Mouse (Mus musculus): Measurements from ENCODE around the gene Ift80. TPM values are rescaled to one million over a fixed set of nuclear protein-coding genes. Genes with fewer than 3 reads are reported as not detected.

Ift80 gene
- total and polyA plus RNA-seq, 3 experiments: 10.8 to 13.8 (median 11.5) TPM

DNA sequence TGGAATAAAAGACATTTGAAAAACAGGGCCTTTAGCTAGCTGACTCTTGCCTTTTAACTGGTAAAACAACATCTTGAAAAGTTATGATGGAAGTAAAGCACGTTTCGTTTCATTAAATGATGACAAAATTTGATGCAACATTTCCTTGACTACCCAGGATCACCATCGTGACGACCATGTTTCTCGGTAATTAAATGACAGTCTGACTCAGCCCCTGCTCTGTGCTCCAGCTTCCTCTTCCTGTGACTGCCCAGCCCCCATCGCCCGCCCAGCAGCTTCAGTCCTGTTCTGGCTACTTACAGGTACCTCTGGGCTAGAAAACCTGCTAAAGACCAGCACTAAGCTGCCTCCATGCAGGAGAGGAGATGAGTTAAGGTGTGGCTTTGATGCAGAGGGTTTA, 70.1 kb downstream of the Ift80 start:
- Histone ChIP-seq H3K27me3 (replicated peaks) (no peaks in the 10 kb centered on the region), H3K9ac (ENCODE audit: insufficient read depth, low read depth) (no peak overlapping the region), H3K4me2 (ENCODE audit: insufficient read depth, low read depth, poor library complexity, severe bottlenecking) (no peak overlapping the region), H3K4me3 (replicated peaks in 1 of 3; ENCODE audit: low read depth in 2 of 3, low read length in 2 of 3, poor library complexity in 1 of 3) (no peak overlapping the region), H3K79me2 (replicated peaks; ENCODE audit: control insufficient read depth, extremely low read depth, insufficient read depth, poor library complexity, severe bottlenecking) (no peaks in the 10 kb centered on the region), H3K36me3 (replicated peaks in 1 of 2; ENCODE audit: control insufficient read depth in 1 of 2, insufficient read depth in 1 of 2, low read length in 1 of 2) (peaks cover 14 to 35% of the 10 kb centered on the region in 2 experiments), H3K9me3 (replicated peaks; ENCODE audit: low read length) (peaks cover 2% of the 10 kb centered on the region), H3K4me1 (ENCODE audit: control insufficient read depth in 1 of 2, insufficient read depth in 2 of 2) (peaks cover 12 to 25% of the 10 kb centered on the region in 2 experiments; a peak in 3 of 4 replicates), H3K27ac (ENCODE audit: insufficient read depth, low read depth) (no peak overlapping the region)
- DNase-seq (ENCODE audit: extremely low read depth): no peak
- in situ Hi-C loops (cut with MboI; ENCODE audit: low pct_ligation_motif_present, low pct_unique_long_range_greater_than_20kb, low sequenced_read_pairs) (no loop called here), dilution Hi-C loops (cut with MboI; ENCODE audit: extremely low pct_ligation_motif_present, extremely low pct_unique_long_range_greater_than_20kb, low sequenced_read_pairs) (no loop called here)
- no peak for TF ChIP-seq RAD21 (IDR thresholded peaks at IDR 0.05; ENCODE audit: low read depth, low read length)
- TF ChIP-seq E2F4 (IDR thresholded peaks at IDR 0.05; ENCODE audit: insufficient replicate concordance, low read depth, low read length): no peak
- TF ChIP-seq TBP (conservative IDR thresholded peaks at IDR 0.05; ENCODE audit: low read depth, low read length): no peak
- no peak for TF ChIP-seq CTCF (conservative IDR thresholded peaks at IDR 0.05 in 1 of 2, IDR thresholded peaks at IDR 0.05 in 1 of 2; ENCODE audit: low read depth in 2 of 2, low read length in 2 of 2)
- no peak for TF ChIP-seq KAT2A (IDR thresholded peaks at IDR 0.05; ENCODE audit: insufficient replicate concordance, low read length)
- no peak for TF ChIP-seq SMC3 (IDR thresholded peaks at IDR 0.05; ENCODE audit: low read depth, low read length)

DNA sequence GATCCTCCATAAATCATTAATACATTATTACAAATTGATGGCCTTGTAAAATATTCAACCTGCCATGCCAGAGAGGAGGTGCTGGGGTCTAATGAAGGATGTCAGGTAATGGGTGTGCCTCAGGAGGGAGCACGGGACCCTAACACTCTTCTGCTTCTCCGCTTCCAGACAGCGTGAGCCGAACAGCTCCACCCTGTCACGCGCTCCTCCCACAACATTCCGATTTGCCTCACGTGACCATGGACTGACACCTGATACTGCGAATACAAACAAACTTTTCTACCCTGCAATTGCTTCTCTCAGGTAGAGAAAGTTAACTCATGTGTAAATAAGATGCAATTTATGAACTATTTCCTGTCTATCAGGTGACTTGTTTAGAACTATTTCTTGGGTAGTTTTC, 75.8 kb downstream of the Ift80 start:
- dilution Hi-C loops (cut with MboI; ENCODE audit: extremely low pct_ligation_motif_present, extremely low pct_unique_long_range_greater_than_20kb, low sequenced_read_pairs): no loop called here

DNA sequence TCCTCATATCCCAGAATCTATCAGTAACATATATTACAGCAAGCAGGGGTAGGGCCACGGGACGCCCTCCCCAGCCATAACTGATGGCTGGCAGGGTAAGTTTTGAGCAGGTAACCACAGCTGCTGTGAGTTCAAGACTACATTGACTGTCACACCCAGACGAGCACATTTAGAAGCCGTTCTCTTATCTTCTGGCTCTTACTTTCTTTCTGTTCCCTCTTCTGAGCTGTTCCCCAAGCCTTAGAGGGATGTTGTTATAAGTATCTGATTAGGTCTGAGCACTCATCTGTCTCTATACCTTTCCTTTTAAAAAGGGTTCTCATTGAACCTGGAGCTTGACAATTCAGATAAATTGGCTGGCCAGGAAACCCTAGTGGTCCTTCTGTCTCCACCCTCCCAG, 96.9 kb downstream of the Ift80 start:
- Histone ChIP-seq H3K4me3 (replicated peaks in 1 of 3; ENCODE audit: low read depth in 2 of 3, low read length in 2 of 3, poor library complexity in 1 of 3) (no peak overlapping the region), H3K9ac (ENCODE audit: insufficient read depth, low read depth) (no peak overlapping the region), H3K4me1 (ENCODE audit: control insufficient read depth in 1 of 2, insufficient read depth in 2 of 2) (peaks cover 6 to 47% of the 10 kb centered on the region in 2 experiments; a peak in 3 of 4 replicates), H3K79me2 (replicated peaks; ENCODE audit: control insufficient read depth, extremely low read depth, insufficient read depth, poor library complexity, severe bottlenecking) (no peaks in the 10 kb centered on the region), H3K36me3 (replicated peaks in 1 of 2; ENCODE audit: control insufficient read depth in 1 of 2, insufficient read depth in 1 of 2, low read length in 1 of 2) (peaks cover 0 to 7% of the 10 kb centered on the region in 2 experiments), H3K27ac (ENCODE audit: insufficient read depth, low read depth) (no peak overlapping the region), H3K27me3 (replicated peaks) (no peaks in the 10 kb centered on the region), H3K4me2 (ENCODE audit: insufficient read depth, low read depth, poor library complexity, severe bottlenecking) (no peak overlapping the region), H3K9me3 (replicated peaks; ENCODE audit: low read length) (no peaks in the 10 kb centered on the region)
- DNase-seq (ENCODE audit: extremely low read depth): no peak
- TF ChIP-seq ZKSCAN1 (IDR thresholded peaks at IDR 0.05; ENCODE audit: borderline replicate concordance, low read depth, low read length) (no peak), GABPA (IDR thresholded peaks at IDR 0.05; ENCODE audit: insufficient replicate concordance, low read depth, low read length) (no peak), USF2 (conservative IDR thresholded peaks at IDR 0.05; ENCODE audit: low read depth, low read length) (no peak), MAZ (IDR thresholded peaks at IDR 0.05; ENCODE audit: low read depth, low read length) (no peak), KAT2A (IDR thresholded peaks at IDR 0.05; ENCODE audit: insufficient replicate concordance, low read length) (no peak), SIN3A (IDR thresholded peaks at IDR 0.05; ENCODE audit: low read length) (no peak), CTCF (conservative IDR thresholded peaks at IDR 0.05 in 1 of 2, IDR thresholded peaks at IDR 0.05 in 1 of 2; ENCODE audit: low read depth in 2 of 2, low read length in 2 of 2) (no peak), USF1 (IDR thresholded peaks at IDR 0.05; ENCODE audit: low read depth, low read length) (no peak), NELFE (IDR thresholded peaks at IDR 0.05; ENCODE audit: low read depth, low read length) (no peak), POLR2A (IDR thresholded peaks at IDR 0.05; ENCODE audit: low read depth, low read length) (no peak), RAD21 (IDR thresholded peaks at IDR 0.05; ENCODE audit: low read depth, low read length) (no peak), JUND (conservative IDR thresholded peaks at IDR 0.05; ENCODE audit: low read depth, low read length) (no peak), TBP (conservative IDR thresholded peaks at IDR 0.05; ENCODE audit: low read depth, low read length) (no peak)
- in situ Hi-C loops (cut with MboI; ENCODE audit: low pct_ligation_motif_present, low pct_unique_long_range_greater_than_20kb, low sequenced_read_pairs): no loop called here
- dilution Hi-C loops (cut with MboI; ENCODE audit: extremely low pct_ligation_motif_present, extremely low pct_unique_long_range_greater_than_20kb, low sequenced_read_pairs): no loop called here

More for the DNA sequence above, 75.8 kb downstream of the Ift80 start:
- no peaks in the 10 kb centered on the region for H3K79me2 ChIP-seq (replicated peaks; ENCODE audit: control insufficient read depth, extremely low read depth, insufficient read depth, poor library complexity, severe bottlenecking)
- H3K27me3 ChIP-seq (replicated peaks): no peaks in the 10 kb centered on the region
- no peak overlapping the region for H3K4me2 ChIP-seq (ENCODE audit: insufficient read depth, low read depth, poor library complexity, severe bottlenecking)
- H3K4me1 ChIP-seq (ENCODE audit: control insufficient read depth in 1 of 2, insufficient read depth in 2 of 2): peaks cover 0 to 13% of the 10 kb centered on the region in 2 experiments; a peak in 2 of 4 replicates
- H3K36me3 ChIP-seq (replicated peaks in 1 of 2; ENCODE audit: control insufficient read depth in 1 of 2, insufficient read depth in 1 of 2, low read length in 1 of 2): peaks cover 11 to 31% of the 10 kb centered on the region in 2 experiments
- in situ Hi-C loops (cut with MboI; ENCODE audit: low pct_ligation_motif_present, low pct_unique_long_range_greater_than_20kb, low sequenced_read_pairs): no loop called here
- DNase-seq (ENCODE audit: extremely low read depth): no peak
- H3K27ac ChIP-seq (ENCODE audit: insufficient read depth, low read depth): no peak overlapping the region
- no peak for TF ChIP-seq KAT2A (IDR thresholded peaks at IDR 0.05; ENCODE audit: insufficient replicate concordance, low read length)
- TF ChIP-seq SMC3 (IDR thresholded peaks at IDR 0.05; ENCODE audit: low read depth, low read length): no peak
- no peak for TF ChIP-seq MYC (IDR thresholded peaks at IDR 0.05; ENCODE audit: low read depth, low read length)
- H3K9me3 ChIP-seq (replicated peaks; ENCODE audit: low read length): no peaks in the 10 kb centered on the region
- no peak overlapping the region for H3K9ac ChIP-seq (ENCODE audit: insufficient read depth, low read depth)
- H3K4me3 ChIP-seq (replicated peaks in 1 of 3; ENCODE audit: low read depth in 2 of 3, low read length in 2 of 3, poor library complexity in 1 of 3): no peak overlapping the region
